Mouse (Mus musculus) lung, postnatal 0 days (tissue): ENCODE measurements around the gene Sox18. TPM values are rescaled to one million over a fixed set of nuclear protein-coding genes. Genes with fewer than 3 reads are reported as not detected.

ENCODE experiments used
- ATAC-seq: fragments of 200-750 bp; cut with Nextera tagmentation; 2 replicates; pipeline ENCODE4 v1.8.0; 2017; ENCODE audit warnings: moderate library complexity
- DNase-seq: peaks from one replicate; pipeline ENCODE4 v3.0.0-alpha.2; 2016; ENCODE audit warnings: low spot score
- H3K27ac ChIP-seq: fragments of 300-500 bp; sonication (generic); 2 replicates; pipeline ENCODE4 v1.5.1; 2014; ENCODE audit warnings: antibody characterized with exemption, mild to moderate bottlenecking, low read length, mixed read lengths
- H3K27me3 ChIP-seq: fragments of 300-500 bp; sonication (generic); replicated peaks from 2 replicates; pipeline ENCODE4 v1.6.1; 2014; ENCODE audit warnings: low read length, mixed read lengths; ENCODE audit not compliant: insufficient read depth
- H3K36me3 ChIP-seq: fragments of 300-500 bp; sonication (generic); 2 replicates; pipeline ENCODE4 v1.6.1; 2014; ENCODE audit warnings: low read length, mixed read lengths; ENCODE audit not compliant: insufficient read depth
- H3K4me1 ChIP-seq: fragments of 300-500 bp; sonication (generic); 2 replicates; pipeline ENCODE4 v1.6.1; 2014; ENCODE audit warnings: antibody characterized with exemption, low read depth, low read length, mixed read lengths; ENCODE audit not compliant: insufficient read depth
- H3K4me2 ChIP-seq: fragments of 300-500 bp; sonication (generic); replicated peaks from 2 replicates; pipeline ENCODE4 v1.6.1; 2014; ENCODE audit warnings: low read depth, mild to moderate bottlenecking, low read length, moderate library complexity, mixed read lengths
- H3K4me3 ChIP-seq: fragments of 300-500 bp; sonication (generic); 2 replicates; pipeline ENCODE4 v1.5.1; 2014; ENCODE audit warnings: low read depth, low read length
- H3K9ac ChIP-seq: fragments of 300-500 bp; sonication (generic); replicated peaks from 2 replicates; pipeline ENCODE4 v1.6.1; 2014; ENCODE audit warnings: low read depth, mild to moderate bottlenecking
- H3K9me3 ChIP-seq: fragments of 300-500 bp; sonication (generic); 2 replicates; pipeline ENCODE4 v1.6.1; 2016; ENCODE audit warnings: low read length, mixed read lengths
- CTCF ChIP-seq: IDR thresholded peaks from 2 replicates; pipeline ENCODE4 v1.5.1; 2016; ENCODE audit warnings: antibody characterized with exemption, mild to moderate bottlenecking
- EP300 ChIP-seq: IDR thresholded peaks from 2 replicates; pipeline ENCODE4 v1.6.1; 2016; ENCODE audit warnings: antibody characterized with exemption, mild to moderate bottlenecking, control low read depth
- WGBS: fragments of 180-500 bp; shearing (Covaris S2); extraction: QIAGEN DNeasy Blood & Tissue Kit; methylation state at CpG from one replicate; pipeline ENCODE4 v1.1.7; 2014; 5-methylcytosine and 5-hydroxymethylcytosine counted together
- polyA plus RNA-seq: library from polyadenylated mRNA; unstranded; fragments of >200 nt; fragmentation: Nextera tagmentation; extraction: Ambion mirVana; gene quantifications from 2 replicates; pipeline ENCODE4 v1.2.1, GENCODE M21; 2015

Gene Sox18
- polyA plus RNA-seq, 1 experiment from 2014 or later = 134 TPM

DNA sequence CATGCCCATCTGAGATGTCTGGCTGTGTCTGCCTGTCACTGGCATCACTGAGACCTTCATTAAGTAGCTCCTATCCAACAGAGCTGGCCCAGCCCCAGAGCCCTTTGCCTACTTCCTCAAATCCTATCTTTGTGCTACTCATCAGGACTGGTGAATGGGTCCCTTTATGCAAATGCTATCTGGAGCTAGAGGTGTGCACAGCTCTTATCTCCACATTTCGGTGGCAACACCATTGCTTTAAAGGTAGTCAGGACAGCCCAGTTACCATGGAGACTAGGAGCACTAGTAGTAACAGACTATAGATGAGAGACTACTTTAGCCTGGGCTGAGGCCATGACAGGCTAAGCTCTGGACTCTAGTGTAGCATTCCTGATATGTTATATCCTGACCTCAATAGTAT lies 13.3 kb upstream of the Sox18 start:
- Histone ChIP-seq H3K4me2 (no peak overlapping the region), H3K27me3 (no peaks in the 10 kb centered on the region), H3K9ac (no peak overlapping the region), H3K4me1 (no peaks in the 10 kb centered on the region; the same call in 1 of the 2 replicates), H3K9me3 (no peaks in the 10 kb centered on the region), H3K36me3 (peaks cover 14% of the 10 kb centered on the region; the same call in 1 of the 2 replicates), H3K4me3 (no peak overlapping the region), H3K27ac (no peak overlapping the region)
- DNase-seq (no peak), ATAC-seq (no peak)
- no peak for TF ChIP-seq EP300
- no peak for TF ChIP-seq CTCF
- WGBS = 55% methylated on average over 1 of the region's 1 CpGs

DNA sequence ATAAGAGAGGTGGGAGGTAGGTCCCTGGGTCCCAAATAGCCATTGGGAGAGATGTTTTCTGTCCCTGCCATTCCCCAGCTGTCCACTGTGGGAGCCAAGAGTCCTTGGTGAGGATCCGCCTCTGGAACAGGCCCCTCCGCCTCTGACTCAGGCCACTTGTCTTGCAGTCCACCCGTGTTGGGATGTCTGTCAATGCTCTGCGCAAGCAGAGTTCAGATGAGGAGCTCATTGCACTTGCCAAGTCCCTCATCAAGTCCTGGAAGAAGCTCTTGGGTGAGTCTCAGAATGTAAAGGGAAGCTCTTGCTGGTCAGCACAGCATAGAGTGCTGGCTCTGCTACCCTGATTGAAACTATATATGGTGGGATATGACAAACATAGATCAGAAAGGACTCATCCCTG lies 11.9 kb upstream of the Sox18 start:
- ATAC-seq (no peak), DNase-seq (no peak)
- H3K4me3 ChIP-seq = no peak overlapping the region
- no peak for TF ChIP-seq EP300
- 0 out of 2 replicates have a peak, but pooled peaks have one; percentile 7 for TF ChIP-seq CTCF
- WGBS = 59% methylated on average over 4 of the region's 4 CpGs
- H3K4me1 ChIP-seq = no peaks in the 10 kb centered on the region; the same call in 1 of the 2 replicates
- H3K9ac ChIP-seq = no peak overlapping the region
- H3K36me3 ChIP-seq = peaks cover 8% of the 10 kb centered on the region; the same call in 1 of the 2 replicates
- H3K9me3 ChIP-seq = no peaks in the 10 kb centered on the region
- H3K4me2 ChIP-seq = no peak overlapping the region
- H3K27ac ChIP-seq = no peak overlapping the region
- no peaks in the 10 kb centered on the region for H3K27me3 ChIP-seq

DNA sequence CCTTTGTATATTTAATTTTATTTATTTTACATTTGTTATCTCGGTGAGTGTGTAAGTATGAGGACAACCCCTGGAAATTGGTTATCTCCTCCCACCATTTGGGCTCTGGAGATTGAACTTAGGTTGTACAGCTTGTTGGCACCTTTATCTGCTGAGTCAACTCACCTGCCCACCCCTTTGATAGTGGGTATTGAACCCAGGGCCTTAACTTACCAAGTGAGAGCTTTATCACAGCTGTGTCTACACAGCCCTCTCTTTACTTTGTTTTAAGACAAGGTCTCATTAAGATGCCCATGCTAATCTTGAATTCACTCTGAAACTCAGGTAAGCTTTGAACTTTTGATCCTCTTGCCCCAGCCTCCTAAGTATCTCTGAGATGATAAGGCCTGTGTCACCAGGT lies 10.5 kb upstream of the Sox18 start:
- no peak overlapping the region for H3K27ac ChIP-seq
- no peak overlapping the region for H3K4me3 ChIP-seq
- ATAC-seq (no peak), DNase-seq (no peak)
- 54% methylated on average over 1 of the region's 1 CpGs for WGBS
- no peak overlapping the region for H3K9ac ChIP-seq
- no peak for TF ChIP-seq EP300
- no peak for TF ChIP-seq CTCF
- H3K27me3 ChIP-seq = no peaks in the 10 kb centered on the region
- H3K4me1 ChIP-seq = no peaks in the 10 kb centered on the region; the same call in 1 of the 2 replicates
- no peaks in the 10 kb centered on the region for H3K36me3 ChIP-seq
- no peak overlapping the region for H3K4me2 ChIP-seq
- H3K9me3 ChIP-seq = no peaks in the 10 kb centered on the region

DNA sequence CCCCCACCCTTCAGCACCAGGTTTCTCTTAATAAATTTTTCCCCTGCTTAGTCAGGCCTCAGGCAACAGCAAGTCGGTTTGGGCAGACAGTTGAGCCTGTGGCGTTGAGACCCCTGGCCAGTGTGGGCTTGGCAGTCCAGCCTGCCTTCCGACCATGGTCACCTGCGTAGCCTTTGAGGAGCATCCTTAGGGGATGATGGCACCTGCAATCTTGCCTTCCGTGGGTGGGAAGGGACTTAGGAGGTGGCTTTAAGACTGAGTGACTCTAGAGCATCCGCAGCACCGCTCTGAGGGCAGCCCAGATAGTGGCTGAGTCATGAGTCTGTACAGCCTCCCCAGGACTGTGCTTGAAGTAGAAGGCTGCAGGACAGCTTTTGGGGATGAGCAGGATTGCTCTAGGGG lies 9.3 kb upstream of the Sox18 start:
- no peaks in the 10 kb centered on the region for H3K36me3 ChIP-seq
- WGBS = 14% methylated on average over 7 of the region's 7 CpGs
- no peaks in the 10 kb centered on the region for H3K27me3 ChIP-seq
- H3K4me1 ChIP-seq = no peaks in the 10 kb centered on the region; the same call in 1 of the 2 replicates
- peak overlapping the region; percentile 63 for H3K9ac ChIP-seq
- DNase-seq = no peak
- H3K4me3 ChIP-seq = peak overlapping the region; percentile 59
- TF ChIP-seq EP300 (no peak), CTCF (no peak)
- no peak for ATAC-seq
- no peaks in the 10 kb centered on the region for H3K9me3 ChIP-seq
- H3K27ac ChIP-seq = no peak overlapping the region
- H3K4me2 ChIP-seq = peak overlapping the region; percentile 98

DNA sequence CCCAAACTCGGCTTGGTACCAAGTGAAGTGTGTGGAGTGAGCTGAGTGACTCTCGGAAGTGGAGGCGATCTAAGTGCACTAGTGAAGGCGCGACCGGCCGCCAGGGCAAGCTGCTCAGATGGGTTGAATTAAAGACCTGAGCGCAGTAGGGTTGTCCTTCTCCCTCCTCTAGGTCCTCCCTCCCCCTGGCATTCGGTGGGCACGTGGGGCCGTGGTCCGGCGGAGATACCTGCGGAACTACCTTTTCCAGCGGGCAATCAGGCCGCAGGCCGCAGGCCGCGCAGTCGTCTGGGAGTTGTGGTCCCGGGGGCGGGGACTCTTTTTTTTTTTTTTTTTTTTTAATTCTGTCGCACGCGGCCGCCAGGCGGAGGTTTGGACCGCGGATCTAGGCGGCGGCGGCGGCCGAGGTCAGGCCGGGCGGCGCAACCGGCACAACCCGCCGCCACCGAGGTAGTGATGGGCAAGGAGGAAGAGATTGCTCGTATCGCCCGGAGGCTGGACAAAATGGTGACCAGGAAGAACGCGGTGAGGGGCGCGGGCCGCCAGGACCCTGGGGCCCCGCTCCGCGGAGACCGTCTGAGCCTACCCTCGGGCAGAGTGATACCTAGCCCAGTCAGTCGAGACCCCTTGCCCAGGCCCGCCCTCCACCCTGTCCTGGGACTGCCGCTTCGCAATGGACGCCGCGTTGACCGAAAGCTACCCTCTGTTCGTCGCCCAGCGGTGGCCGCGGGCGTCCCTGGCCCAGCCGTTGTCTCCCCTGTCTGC lies 8.7 kb upstream of the Sox18 start, which contains the start of gene Tcea2:
Tcea2 (plus strand) TSS at position 360 of the 765 bp plus-strand sequence.
- H3K9me3 ChIP-seq = no peaks in the 10 kb centered on the region
- peak within 1 kb of the TSS; percentile 59 for H3K4me3 ChIP-seq
- H3K27ac ChIP-seq = no peak within 1 kb of the TSS
- H3K4me1 ChIP-seq = peaks cover 5% of the 10 kb centered on the region; the same call in 1 of the 2 replicates
- TF ChIP-seq CTCF = peak; percentile 36
- no peak for TF ChIP-seq EP300
- peak within 1 kb of the TSS; percentile 98 for H3K4me2 ChIP-seq
- ATAC-seq = peak; percentile 48
- H3K9ac ChIP-seq = peak within 1 kb of the TSS; percentile 63
- DNase-seq = peak; percentile 82
- no peaks in the 10 kb centered on the region for H3K27me3 ChIP-seq
- H3K36me3 ChIP-seq = no peaks in the 10 kb centered on the region
- WGBS = under 1% methylated on average over 53 of the region's 69 CpGs

DNA sequence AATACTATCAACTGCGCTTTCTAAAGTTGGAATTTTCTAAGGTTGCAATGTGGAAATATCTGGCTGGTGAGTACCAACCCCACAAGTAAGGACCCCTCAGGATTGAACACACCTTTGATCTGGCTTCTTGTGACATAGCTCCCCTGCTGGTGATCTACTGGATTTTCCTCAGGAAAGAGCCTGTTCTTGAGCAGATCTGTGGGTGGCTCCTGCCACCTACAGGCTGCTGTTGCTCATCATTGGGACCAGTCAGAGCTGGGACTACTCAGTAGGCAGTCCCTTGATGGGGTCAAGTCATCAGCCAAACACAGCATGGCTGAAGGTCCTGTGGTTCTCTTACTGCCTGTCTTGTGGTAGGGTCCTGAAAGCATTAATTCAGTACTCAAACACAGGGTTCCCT lies 7.3 kb upstream of the Sox18 start:
- Histone ChIP-seq H3K27ac (no peak overlapping the region), H3K9ac (no peak overlapping the region), H3K4me1 (peaks cover 5% of the 10 kb centered on the region; the same call in 1 of the 2 replicates), H3K4me3 (no peak overlapping the region), H3K36me3 (no peaks in the 10 kb centered on the region), H3K27me3 (no peaks in the 10 kb centered on the region), H3K9me3 (no peaks in the 10 kb centered on the region), H3K4me2 (no peak overlapping the region)
- TF ChIP-seq EP300 = no peak
- peak; percentile 99 for TF ChIP-seq CTCF
- DNase-seq (peak; percentile 94), ATAC-seq (peak; percentile 71)
- 43% methylated on average over 1 of the region's 1 CpGs for WGBS
